Mouse (Mus musculus): ENCODE measurements around the gene Tarm1. TPM values are rescaled to one million over a fixed set of nuclear protein-coding genes. Genes with fewer than 3 reads are reported as not detected.

Gene Tarm1
- not detected for polyA plus RNA-seq (2017; shearing (Covaris generic))

GRCm38 (mm10) chr7:3502439-3502838 is at the start of gene Tarm1:
Tarm1 (minus strand) TSS chr7:3502624.

Other genes with a start within 250 kb of the Tarm1 start
- 5.3 TPM for gene Myadm, start 213.5 kb downstream of the Tarm1 start, polyA plus RNA-seq (2017; shearing (Covaris generic))
- gene Prkcg, start 213.4 kb downstream of the Tarm1 start, polyA plus RNA-seq (2017; shearing (Covaris generic)): 0.17 TPM
- not detected for gene Cacng7, start 169.7 kb downstream of the Tarm1 start, polyA plus RNA-seq (2017; shearing (Covaris generic))
- not detected for gene Cacng8, start 111.9 kb downstream of the Tarm1 start, polyA plus RNA-seq (2017; shearing (Covaris generic))
- gene Cacng6, start 78.4 kb downstream of the Tarm1 start, polyA plus RNA-seq (2017; shearing (Covaris generic)): not detected
- gene Oscar, start 113.5 kb upstream of the Tarm1 start, polyA plus RNA-seq (2017; shearing (Covaris generic)): not detected
- gene Ndufa3, start 114.7 kb upstream of the Tarm1 start, polyA plus RNA-seq (2017; shearing (Covaris generic)): 479 TPM
- gene Tfpt, start 127.3 kb upstream of the Tarm1 start, polyA plus RNA-seq (2017; shearing (Covaris generic)): 40.4 TPM
- gene Prpf31, start 127.4 kb upstream of the Tarm1 start, polyA plus RNA-seq (2017; shearing (Covaris generic)): 100 TPM
- 116 TPM for gene Cnot3, start 142.6 kb upstream of the Tarm1 start, polyA plus RNA-seq (2017; shearing (Covaris generic))
- 25.7 TPM for gene Leng1, start 163.2 kb upstream of the Tarm1 start, polyA plus RNA-seq (2017; shearing (Covaris generic))
- gene Tmc4, start 174.9 kb upstream of the Tarm1 start, polyA plus RNA-seq (2017; shearing (Covaris generic)): 5.7 TPM
- 32.7 TPM for gene Tsen34, start 190.2 kb upstream of the Tarm1 start, polyA plus RNA-seq (2017; shearing (Covaris generic))
- gene Mboat7, start 190.9 kb upstream of the Tarm1 start, polyA plus RNA-seq (2017; shearing (Covaris generic)): 82.8 TPM
- 1,743 TPM for gene Rps9, start 201.4 kb upstream of the Tarm1 start, polyA plus RNA-seq (2017; shearing (Covaris generic))
- 0.75 TPM for gene Pirb, start 217.8 kb upstream of the Tarm1 start, polyA plus RNA-seq (2017; shearing (Covaris generic))

Measured in CD4-positive, CD25-positive, alpha-beta regulatory T cell (primary cell).